Mouse (Mus musculus): ENCODE data around the gene Cmip.

The Cmip gene

GRCm38 (mm10) chr8:117294812-117295211 lies 37.9 kb downstream of the Cmip start:
- no peak for DNase-seq (ENCODE audit: low spot score in 2 of 2)

- no peak for DNase-seq (ENCODE audit: low spot score in 2 of 2)
Observed at GRCm38 (mm10) chr8:117297913-117298518, 41.2 kb downstream of the Cmip start.

GRCm38 (mm10) chr8:117299204-117299603 lies 42.3 kb downstream of the Cmip start:
- no peak for DNase-seq (ENCODE audit: low spot score in 2 of 2)

GRCm38 (mm10) chr8:117300188-117300587 lies 43.3 kb downstream of the Cmip start:
- no peak for DNase-seq (ENCODE audit: low spot score in 2 of 2)

GRCm38 (mm10) chr8:117301457-117302041 lies 44.7 kb downstream of the Cmip start:
- no peak for DNase-seq (ENCODE audit: low spot score in 2 of 2)

GRCm38 (mm10) chr8:117302072-117302471 lies 45.2 kb downstream of the Cmip start:
- DNase-seq (ENCODE audit: low spot score in 2 of 2) = no peak

GRCm38 (mm10) chr8:117303666-117304065 lies 46.8 kb downstream of the Cmip start:
- no peak for DNase-seq (ENCODE audit: low spot score in 2 of 2)

GRCm38 (mm10) chr8:117305405-117305804 lies 48.5 kb downstream of the Cmip start:
- no peak for DNase-seq (ENCODE audit: low spot score in 2 of 2)

GRCm38 (mm10) chr8:117306756-117307155 lies 49.9 kb downstream of the Cmip start:
- DNase-seq (ENCODE audit: low spot score in 2 of 2) = no peak

GRCm38 (mm10) chr8:117307221-117307620 lies 50.4 kb downstream of the Cmip start:
- no peak for DNase-seq (ENCODE audit: low spot score in 2 of 2)

GRCm38 (mm10) chr8:117308303-117309095 lies 51.6 kb downstream of the Cmip start:
- DNase-seq (ENCODE audit: low spot score in 2 of 2) = no peak

- DNase-seq (ENCODE audit: low spot score in 2 of 2) = no peak
Observed at GRCm38 (mm10) chr8:117309653-117310274, 52.9 kb downstream of the Cmip start.

GRCm38 (mm10) chr8:117310961-117311561 lies 54.2 kb downstream of the Cmip start:
- DNase-seq (ENCODE audit: low spot score in 2 of 2) = no peak

GRCm38 (mm10) chr8:117314308-117314953 lies 57.6 kb downstream of the Cmip start:
- DNase-seq (ENCODE audit: low spot score in 2 of 2) = no peak

GRCm38 (mm10) chr8:117315727-117316126 lies 58.9 kb downstream of the Cmip start:
- no peak for DNase-seq (ENCODE audit: low spot score in 2 of 2)

GRCm38 (mm10) chr8:117317478-117317877 lies 60.6 kb downstream of the Cmip start:
- DNase-seq (ENCODE audit: low spot score in 2 of 2) = no peak

- no peak for DNase-seq (ENCODE audit: low spot score in 2 of 2)
Observed at GRCm38 (mm10) chr8:117318911-117319826, 62.3 kb downstream of the Cmip start.

GRCm38 (mm10) chr8:117320616-117321015 lies 63.8 kb downstream of the Cmip start:
- no peak for DNase-seq (ENCODE audit: low spot score in 2 of 2)

- no peak for DNase-seq (ENCODE audit: low spot score in 2 of 2)
Observed at GRCm38 (mm10) chr8:117321232-117321631, 64.4 kb downstream of the Cmip start.

- peak; percentile 48 to 67 for DNase-seq (ENCODE audit: low spot score in 2 of 2)
Observed at GRCm38 (mm10) chr8:117322021-117322420, 65.2 kb downstream of the Cmip start.
